Mouse (Mus musculus): ENCODE results near the gene Dnajc22. TPM values are rescaled to one million over a fixed set of nuclear protein-coding genes. Genes with fewer than 3 reads are reported as not detected.
"Not testable (repeated sequence)": the region's sequence is repeated elsewhere in the genome, so short reads cannot be mapped to it uniquely, and the experiment has no call there.

Gene Dnajc22
- total RNA-seq (2021) = not detected
- long read RNA-seq, experiment 1 = 0 reads
- long read RNA-seq, experiment 2 = 0 reads

- DNase-seq (ENCODE audit: low spot score in 2 of 2) = no peak
- intact Hi-C loops (cut with DNase I) = no loop called here
These were observed at the start of gene Dnajc22 for GRCm38 (mm10) chr15:99092870-99093269. Gene Dnajc22, plus strand, starts transcription at chr15:99093170.

- peak in 1 of 2 experiments; percentile 69 for DNase-seq (ENCODE audit: low spot score in 2 of 2)
- intact Hi-C loops (cut with DNase I) = no loop called here
These were observed 48.1 kb upstream of the Dnajc22 start for GRCm38 (mm10) chr15:99044854-99045253.

- intact Hi-C loops (cut with DNase I) = not testable (repeated sequence)
These were observed 47.2 kb upstream of the Dnajc22 start for GRCm38 (mm10) chr15:99045734-99046133.

GRCm38 (mm10) chr15:99049473-99050253 is 43.3 kb upstream of the Dnajc22 start:
- intact Hi-C loops (cut with DNase I) = loop anchor here (5.0 kb wide), 1 partner anchor 48 kb away; no protein-coding TSS in a partner anchor
- DNase-seq (ENCODE audit: low spot score in 2 of 2) = peak; percentile 74 to 77

More at GRCm38 (mm10) chr15:99045734-99046133, 47.2 kb upstream of the Dnajc22 start:
- DNase-seq (ENCODE audit: low spot score in 2 of 2) = not testable (repeated sequence)

- intact Hi-C loops (cut with DNase I) = loop anchor here (5.0 kb wide), 1 partner anchor 44 kb away; no protein-coding TSS in a partner anchor
- no peak for DNase-seq (ENCODE audit: low spot score in 2 of 2)
These were observed 39.6 kb upstream of the Dnajc22 start for GRCm38 (mm10) chr15:99053373-99053772.

GRCm38 (mm10) chr15:99055040-99055439 is 37.9 kb upstream of the Dnajc22 start, which contains the start of gene Prph:
Gene Prph, plus strand, starts transcription at chr15:99055174.
- intact Hi-C loops (cut with DNase I) = no loop called here
- DNase-seq (ENCODE audit: low spot score in 2 of 2) = no peak

GRCm38 (mm10) chr15:99055511-99055961 is 37.4 kb upstream of the Dnajc22 start:
- DNase-seq (ENCODE audit: low spot score in 2 of 2) = peak in 1 of 2 experiments; percentile 55
- intact Hi-C loops (cut with DNase I) = no loop called here

- no peak for DNase-seq (ENCODE audit: low spot score in 2 of 2)
- intact Hi-C loops (cut with DNase I) = no loop called here
These were observed 36.6 kb upstream of the Dnajc22 start for GRCm38 (mm10) chr15:99056332-99056731.

GRCm38 (mm10) chr15:99065557-99066165 is 27.3 kb upstream of the Dnajc22 start:
- DNase-seq (ENCODE audit: low spot score in 2 of 2) = no peak
- intact Hi-C loops (cut with DNase I) = no loop called here

- intact Hi-C loops (cut with DNase I) = loop anchor here (10.0 kb wide), 1 partner anchor 47 kb away; the partner anchor contains the start of gene Tuba1c
- no peak for DNase-seq (ENCODE audit: low spot score in 2 of 2)
These were observed 21.0 kb upstream of the Dnajc22 start for GRCm38 (mm10) chr15:99071988-99072387.

GRCm38 (mm10) chr15:99074019-99074599 is 18.9 kb upstream of the Dnajc22 start, which contains the start of gene Troap:
Gene Troap, plus strand, starts transcription at chr15:99074575.
- DNase-seq (ENCODE audit: low spot score in 2 of 2) = no peak
- intact Hi-C loops (cut with DNase I) = loop anchor here (10.0 kb wide), 1 partner anchor 49 kb away; the partner anchor contains the start of gene Tuba1c

GRCm38 (mm10) chr15:99074600-99075333 is 18.2 kb upstream of the Dnajc22 start:
- intact Hi-C loops (cut with DNase I) = loop anchor here (10.0 kb wide), 1 partner anchor 50 kb away; the partner anchor contains the start of gene Tuba1c
- peak; percentile 98 for DNase-seq (ENCODE audit: low spot score in 2 of 2)

GRCm38 (mm10) chr15:99076011-99076410 is 17.0 kb upstream of the Dnajc22 start:
- not testable (repeated sequence) for DNase-seq (ENCODE audit: low spot score in 2 of 2)
- intact Hi-C loops (cut with DNase I) = loop anchor here (10.0 kb wide), 1 partner anchor 51 kb away; the partner anchor contains the start of gene Tuba1c

- intact Hi-C loops (cut with DNase I) = loop anchor here (10.0 kb wide), 1 partner anchor 54 kb away; the partner anchor contains the start of gene Tuba1c
- no peak for DNase-seq (ENCODE audit: low spot score in 2 of 2)
These were observed 14.6 kb upstream of the Dnajc22 start for GRCm38 (mm10) chr15:99078181-99078910.

- intact Hi-C loops (cut with DNase I) = loop anchor here (10.0 kb wide), 2 partner anchors 55 to 115 kb away; partner anchors contain the start of gene Tuba1c
- no peak for DNase-seq (ENCODE audit: low spot score in 2 of 2)
These were observed 13.2 kb upstream of the Dnajc22 start for GRCm38 (mm10) chr15:99079804-99080203.

GRCm38 (mm10) chr15:99082322-99082721 is 10.6 kb upstream of the Dnajc22 start:
- intact Hi-C loops (cut with DNase I) = loop anchor here (10.0 kb wide), 1 partner anchor 112 kb away; no protein-coding TSS in a partner anchor

GRCm38 (mm10) chr15:99082840-99083239 is 10.1 kb upstream of the Dnajc22 start:
- DNase-seq (ENCODE audit: low spot score in 2 of 2) = no peak
- intact Hi-C loops (cut with DNase I) = loop anchor here (10.0 kb wide), 1 partner anchor 112 kb away; no protein-coding TSS in a partner anchor

More at GRCm38 (mm10) chr15:99082322-99082721, 10.6 kb upstream of the Dnajc22 start:
- no peak for DNase-seq (ENCODE audit: low spot score in 2 of 2)

- peak; percentile 37 to 65 for DNase-seq (ENCODE audit: low spot score in 2 of 2)
- intact Hi-C loops (cut with DNase I) = loop anchor here (10.0 kb wide), 1 partner anchor 112 kb away; no protein-coding TSS in a partner anchor
These were observed 9.7 kb upstream of the Dnajc22 start for GRCm38 (mm10) chr15:99083258-99083657.

Data from left cerebral cortex, postnatal 14 days (tissue).